Mouse (Mus musculus) liver, postnatal 0 days (tissue): Measurements from ENCODE around the gene Itpr1.

ENCODE experiments used
- CTCF ChIP-seq: sonication (generic); IDR thresholded peaks from 2 replicates; pipeline ENCODE4 v1.5.1; 2016; ENCODE audit warnings: antibody characterized with exemption, low read depth
- EP300 ChIP-seq: IDR thresholded peaks from 2 replicates; pipeline ENCODE4 v1.6.1; 2016; ENCODE audit warnings: antibody characterized with exemption, low read depth, mild to moderate bottlenecking

- no peak for TF ChIP-seq CTCF
- TF ChIP-seq EP300, result no peak
Observed at GRCm38 (mm10) chr6:108551725-108552620, 339.1 kb downstream of the Itpr1 start.
